Mouse (Mus musculus): ENCODE data around the gene Pnliprp2. TPM values are rescaled to one million over a fixed set of nuclear protein-coding genes. Genes with fewer than 3 reads are reported as not detected.

Gene Pnliprp2
- not detected in 2 replicates for polyA plus RNA-seq (2011; ENCODE audit: insufficient read length, low read depth, missing spikeins)

- Histone ChIP-seq H3K4me1 (ENCODE audit: control insufficient read depth, insufficient read depth, low read length) (no peaks in the 10 kb centered on the region), H3K27ac (ENCODE audit: insufficient read depth, low read length) (no peak within 1 kb of the TSS), H3K4me3 (ENCODE audit: insufficient read depth, low read length) (no peak within 1 kb of the TSS)
- TF ChIP-seq POLR2A (IDR thresholded peaks at IDR 0.05; ENCODE audit: low read depth, low read length) (no peak), CTCF (IDR thresholded peaks at IDR 0.05; ENCODE audit: borderline replicate concordance, insufficient read depth, low read length) (no peak)
These were observed at the start of gene Pnliprp2 for GRCm38 (mm10) chr19:58759423-58759822. Gene Pnliprp2, plus strand, starts transcription at chr19:58759719.

- Histone ChIP-seq H3K4me1 (ENCODE audit: control insufficient read depth, insufficient read depth, low read length) (no peaks in the 10 kb centered on the region), H3K4me3 (ENCODE audit: insufficient read depth, low read length) (no peak overlapping the region)
- TF ChIP-seq CTCF (IDR thresholded peaks at IDR 0.05; ENCODE audit: borderline replicate concordance, insufficient read depth, low read length) (no peak), POLR2A (IDR thresholded peaks at IDR 0.05; ENCODE audit: low read depth, low read length) (no peak)
These were observed 41.6 kb upstream of the Pnliprp2 start for GRCm38 (mm10) chr19:58717925-58718324.

GRCm38 (mm10) chr19:58720439-58720838 is 39.1 kb upstream of the Pnliprp2 start:
- no peak overlapping the region for H3K27ac ChIP-seq (ENCODE audit: insufficient read depth, low read length)
- TF ChIP-seq CTCF (IDR thresholded peaks at IDR 0.05; ENCODE audit: borderline replicate concordance, insufficient read depth, low read length) = no peak
- no peak for TF ChIP-seq POLR2A (IDR thresholded peaks at IDR 0.05; ENCODE audit: low read depth, low read length)
- no peaks in the 10 kb centered on the region for H3K4me1 ChIP-seq (ENCODE audit: control insufficient read depth, insufficient read depth, low read length)
- H3K4me3 ChIP-seq (ENCODE audit: insufficient read depth, low read length) = no peak overlapping the region

More at GRCm38 (mm10) chr19:58717925-58718324, 41.6 kb upstream of the Pnliprp2 start:
- H3K27ac ChIP-seq (ENCODE audit: insufficient read depth, low read length) = no peak overlapping the region

- TF ChIP-seq POLR2A (IDR thresholded peaks at IDR 0.05; ENCODE audit: low read depth, low read length) (no peak), CTCF (IDR thresholded peaks at IDR 0.05; ENCODE audit: borderline replicate concordance, insufficient read depth, low read length) (no peak)
- Histone ChIP-seq H3K4me1 (ENCODE audit: control insufficient read depth, insufficient read depth, low read length) (no peaks in the 10 kb centered on the region), H3K4me3 (ENCODE audit: insufficient read depth, low read length) (no peak overlapping the region), H3K27ac (ENCODE audit: insufficient read depth, low read length) (no peak overlapping the region)
These were observed 33.0 kb upstream of the Pnliprp2 start for GRCm38 (mm10) chr19:58726551-58726950.

GRCm38 (mm10) chr19:58727756-58728155 is 31.8 kb upstream of the Pnliprp2 start:
- no peak overlapping the region for H3K27ac ChIP-seq (ENCODE audit: insufficient read depth, low read length)
- no peak overlapping the region for H3K4me3 ChIP-seq (ENCODE audit: insufficient read depth, low read length)
- TF ChIP-seq CTCF (IDR thresholded peaks at IDR 0.05; ENCODE audit: borderline replicate concordance, insufficient read depth, low read length) = no peak
- TF ChIP-seq POLR2A (IDR thresholded peaks at IDR 0.05; ENCODE audit: low read depth, low read length) = no peak
- no peaks in the 10 kb centered on the region for H3K4me1 ChIP-seq (ENCODE audit: control insufficient read depth, insufficient read depth, low read length)

- TF ChIP-seq CTCF (IDR thresholded peaks at IDR 0.05; ENCODE audit: borderline replicate concordance, insufficient read depth, low read length) = no peak
- no peak for TF ChIP-seq POLR2A (IDR thresholded peaks at IDR 0.05; ENCODE audit: low read depth, low read length)
- Histone ChIP-seq H3K4me1 (ENCODE audit: control insufficient read depth, insufficient read depth, low read length) (no peaks in the 10 kb centered on the region), H3K4me3 (ENCODE audit: insufficient read depth, low read length) (no peak within 1 kb of the TSS), H3K27ac (ENCODE audit: insufficient read depth, low read length) (no peak within 1 kb of the TSS)
These were observed 31.0 kb upstream of the Pnliprp2 start, which contains the start of gene Pnliprp1 for GRCm38 (mm10) chr19:58728445-58729031. Gene Pnliprp1, plus strand, starts transcription at chr19:58728887.

GRCm38 (mm10) chr19:58733216-58733615 is 26.3 kb upstream of the Pnliprp2 start:
- no peaks in the 10 kb centered on the region for H3K4me1 ChIP-seq (ENCODE audit: control insufficient read depth, insufficient read depth, low read length)
- H3K27ac ChIP-seq (ENCODE audit: insufficient read depth, low read length) = no peak overlapping the region
- no peak overlapping the region for H3K4me3 ChIP-seq (ENCODE audit: insufficient read depth, low read length)
- TF ChIP-seq CTCF (IDR thresholded peaks at IDR 0.05; ENCODE audit: borderline replicate concordance, insufficient read depth, low read length) (no peak), POLR2A (IDR thresholded peaks at IDR 0.05; ENCODE audit: low read depth, low read length) (no peak)

GRCm38 (mm10) chr19:58738111-58738510 is 21.4 kb upstream of the Pnliprp2 start:
- TF ChIP-seq CTCF (IDR thresholded peaks at IDR 0.05; ENCODE audit: borderline replicate concordance, insufficient read depth, low read length) (no peak), POLR2A (IDR thresholded peaks at IDR 0.05; ENCODE audit: low read depth, low read length) (no peak)
- no peaks in the 10 kb centered on the region for H3K4me1 ChIP-seq (ENCODE audit: control insufficient read depth, insufficient read depth, low read length)
- no peak overlapping the region for H3K4me3 ChIP-seq (ENCODE audit: insufficient read depth, low read length)
- H3K27ac ChIP-seq (ENCODE audit: insufficient read depth, low read length) = no peak overlapping the region

GRCm38 (mm10) chr19:58741036-58741435 is 18.5 kb upstream of the Pnliprp2 start:
- H3K4me1 ChIP-seq (ENCODE audit: control insufficient read depth, insufficient read depth, low read length) = no peaks in the 10 kb centered on the region
- no peak overlapping the region for H3K4me3 ChIP-seq (ENCODE audit: insufficient read depth, low read length)
- TF ChIP-seq CTCF (IDR thresholded peaks at IDR 0.05; ENCODE audit: borderline replicate concordance, insufficient read depth, low read length) (no peak), POLR2A (IDR thresholded peaks at IDR 0.05; ENCODE audit: low read depth, low read length) (no peak)
- H3K27ac ChIP-seq (ENCODE audit: insufficient read depth, low read length) = no peak overlapping the region

GRCm38 (mm10) chr19:58742711-58743110 is 16.8 kb upstream of the Pnliprp2 start:
- no peaks in the 10 kb centered on the region for H3K4me1 ChIP-seq (ENCODE audit: control insufficient read depth, insufficient read depth, low read length)
- no peak overlapping the region for H3K27ac ChIP-seq (ENCODE audit: insufficient read depth, low read length)
- TF ChIP-seq POLR2A (IDR thresholded peaks at IDR 0.05; ENCODE audit: low read depth, low read length) (no peak), CTCF (IDR thresholded peaks at IDR 0.05; ENCODE audit: borderline replicate concordance, insufficient read depth, low read length) (no peak)
- no peak overlapping the region for H3K4me3 ChIP-seq (ENCODE audit: insufficient read depth, low read length)

All from embryonic fibroblast, embryonic 13.5 days (primary cell).